Mouse (Mus musculus) testis, postnatal 10 days (tissue): Measurements from ENCODE around the gene Ppie.
"Not testable (repeated sequence)": the region's sequence is repeated elsewhere in the genome, so short reads cannot be mapped to it uniquely, and the experiment has no call there.

ENCODE experiments used
- DNase-seq: peaks from one replicate; pipeline ENCODE4 v3.0.0; 2021; ENCODE audit warnings: low spot score

The Ppie gene

GRCm38 (mm10) chr4:123114651-123115050 lies 25.1 kb downstream of the Ppie start:
- not testable (repeated sequence) for DNase-seq

DNA sequence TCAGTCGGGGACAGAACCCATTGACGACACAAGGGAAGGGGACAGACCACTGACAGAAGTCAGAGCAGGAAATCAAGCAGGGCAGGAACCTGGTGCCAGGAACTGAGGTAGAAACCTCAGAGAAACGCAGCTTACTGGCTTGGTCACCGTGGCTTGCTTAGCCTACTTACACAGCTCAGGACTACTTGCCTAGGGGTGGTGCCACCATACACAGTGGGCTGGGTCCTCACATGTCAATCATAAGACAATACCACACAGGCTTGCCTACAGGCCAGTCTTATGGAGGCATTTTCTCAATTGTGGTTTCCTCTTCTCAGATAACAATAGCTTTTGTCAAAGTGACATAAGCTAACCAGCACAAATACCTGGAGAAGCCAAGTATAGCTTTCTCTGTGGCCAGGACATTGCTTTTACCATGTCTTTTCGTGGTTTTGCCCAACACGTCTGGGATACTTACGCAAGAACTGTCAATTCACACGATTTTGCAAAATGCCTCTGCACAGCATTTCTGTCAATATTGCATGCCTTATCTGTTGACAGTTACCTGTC lies 27.5 kb downstream of the Ppie start:
- DNase-seq: no peak

- not testable (repeated sequence) for DNase-seq
These were observed 28.3 kb downstream of the Ppie start for GRCm38 (mm10) chr4:123111275-123111983.

GRCm38 (mm10) chr4:123110751-123111150 lies 29.0 kb downstream of the Ppie start:
- DNase-seq: no peak

DNA sequence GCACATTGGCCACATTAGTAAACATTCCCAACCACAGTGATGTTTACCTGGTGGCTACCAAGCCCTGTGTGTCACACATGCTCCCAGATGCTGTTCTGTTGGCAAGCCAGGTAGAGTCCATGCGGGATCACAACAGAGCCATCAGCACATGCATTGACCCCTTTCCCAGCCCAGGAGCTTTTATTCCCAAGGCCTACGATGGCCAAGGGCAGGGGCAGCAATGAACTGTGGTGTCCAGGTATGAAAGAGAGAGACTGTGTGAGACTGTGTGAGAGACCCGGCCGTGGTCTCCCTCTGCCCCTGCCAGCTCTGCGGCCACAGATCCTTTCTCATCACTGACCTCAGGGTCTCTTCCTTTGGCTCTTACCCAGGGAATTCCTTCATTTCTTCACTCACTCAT lies 31.7 kb downstream of the Ppie start:
- DNase-seq: no peak

DNA sequence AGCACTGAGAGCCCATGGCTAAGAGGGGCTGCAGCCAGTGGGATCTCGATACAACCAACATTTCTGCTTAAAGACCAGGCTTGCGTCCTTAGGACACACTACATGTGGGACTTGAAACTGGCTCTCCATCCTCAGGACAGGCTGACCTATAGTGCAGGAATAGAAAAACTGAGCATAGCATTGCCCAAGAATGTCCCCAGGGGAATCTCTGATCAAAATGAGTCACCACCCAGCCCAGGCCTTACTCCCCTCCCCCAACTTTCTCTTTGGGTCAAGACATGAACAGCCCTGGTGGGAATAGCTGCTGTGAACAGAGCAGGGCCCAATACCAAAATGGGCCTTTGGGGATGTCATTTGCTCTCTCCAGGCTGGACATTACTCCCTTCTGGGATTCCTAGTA lies 32.9 kb downstream of the Ppie start:
- DNase-seq: no peak

DNA sequence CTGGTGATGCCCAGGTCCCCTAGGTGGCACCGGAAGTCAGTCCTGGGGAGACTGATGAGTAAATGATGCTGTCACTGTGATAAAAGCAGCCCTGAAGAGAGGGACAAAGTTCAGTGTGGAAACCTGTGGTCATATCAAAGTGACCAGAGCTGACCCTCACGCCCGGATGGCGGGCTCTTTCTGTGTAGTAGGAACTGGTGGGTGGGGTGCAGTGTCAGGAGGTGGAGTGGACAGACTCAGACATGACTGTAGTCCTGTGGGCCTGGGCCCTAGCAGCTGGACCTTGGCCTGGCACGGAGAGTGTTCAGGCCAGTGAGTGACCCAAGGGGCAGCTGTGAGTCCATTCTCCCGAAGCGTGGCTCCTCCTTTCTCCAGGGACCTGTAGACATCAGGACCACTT lies 33.8 kb downstream of the Ppie start:
- not testable (repeated sequence) for DNase-seq

DNA sequence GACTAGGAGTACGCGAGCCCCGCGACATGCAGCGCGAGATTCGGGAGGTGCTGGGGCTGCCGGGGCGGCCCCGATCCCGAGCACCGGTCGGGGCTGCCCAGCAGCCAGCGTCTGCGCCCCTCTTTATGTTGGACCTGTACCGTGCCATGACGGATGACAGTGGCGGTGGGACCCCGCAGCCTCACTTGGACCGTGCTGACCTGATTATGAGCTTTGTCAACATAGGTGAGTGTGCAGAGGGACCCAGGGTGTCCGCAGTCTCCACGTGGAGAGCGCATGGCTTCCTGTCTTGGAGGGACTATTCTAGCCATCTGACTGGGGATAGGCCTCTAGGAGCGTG lies 34.3 kb downstream of the Ppie start:
- no peak for DNase-seq

GRCm38 (mm10) chr4:123104651-123105450 lies 34.9 kb downstream of the Ppie start, which contains the start of gene Bmp8b:
Gene Bmp8b (plus strand): TSS chr4:123105165.
- DNase-seq: peak; percentile 43

GRCm38 (mm10) chr4:123093869-123094268 lies 45.9 kb downstream of the Ppie start:
- no peak for DNase-seq

GRCm38 (mm10) chr4:123093064-123093776 lies 46.5 kb downstream of the Ppie start:
- DNase-seq: no peak

- DNase-seq: no peak
These were observed 47.1 kb downstream of the Ppie start for GRCm38 (mm10) chr4:123092621-123093020.

GRCm38 (mm10) chr4:123086381-123086780 lies 53.4 kb downstream of the Ppie start:
- DNase-seq: no peak

DNA sequence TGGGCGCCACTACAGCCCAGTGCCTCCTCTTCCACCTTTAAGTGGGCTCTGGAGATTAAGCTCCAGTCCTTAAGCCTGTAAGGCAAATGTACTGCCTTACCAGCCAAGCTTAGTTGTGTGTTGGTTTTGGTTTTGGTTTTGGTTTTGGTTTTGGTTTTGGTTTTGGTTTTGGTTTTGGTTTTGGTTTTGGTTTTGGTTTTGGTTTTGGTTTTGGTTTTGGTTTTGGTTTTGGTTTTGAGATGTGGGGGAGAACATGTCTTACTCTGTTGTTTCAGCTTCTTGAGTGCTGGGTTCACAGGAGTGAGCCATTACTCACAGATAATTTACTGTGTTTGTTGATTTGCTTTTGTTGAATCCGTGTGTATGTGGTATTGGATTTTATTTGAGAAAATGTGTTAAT lies 54.5 kb downstream of the Ppie start:
- no peak for DNase-seq

DNA sequence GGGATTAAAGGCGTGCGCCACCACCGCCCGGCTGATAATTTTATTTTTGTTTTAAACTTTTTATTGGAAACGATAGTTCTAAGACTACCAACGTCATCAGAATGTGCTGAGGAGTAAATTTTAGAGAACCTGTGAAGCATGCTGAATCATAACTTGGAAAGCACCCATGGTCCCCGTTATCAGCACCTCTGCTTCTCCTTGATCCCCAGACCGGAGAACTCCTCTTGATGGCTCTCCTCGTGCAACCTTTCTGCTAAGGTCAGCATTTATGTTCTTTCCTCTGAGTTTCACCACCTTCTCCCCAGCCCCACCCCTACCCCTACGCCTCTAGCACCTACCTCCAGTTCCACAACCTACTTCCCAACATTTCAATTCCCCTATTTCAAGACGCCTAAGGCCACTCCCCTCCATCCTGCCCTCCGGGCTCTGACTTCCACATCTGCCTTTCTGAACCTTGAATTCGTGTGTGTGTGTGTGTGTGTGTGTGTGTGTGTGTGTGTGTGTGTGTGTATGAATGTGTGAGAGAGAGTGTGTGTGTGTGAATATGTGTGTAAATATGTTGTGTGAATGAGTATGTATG lies 56.3 kb downstream of the Ppie start:
- DNase-seq: no peak

DNA sequence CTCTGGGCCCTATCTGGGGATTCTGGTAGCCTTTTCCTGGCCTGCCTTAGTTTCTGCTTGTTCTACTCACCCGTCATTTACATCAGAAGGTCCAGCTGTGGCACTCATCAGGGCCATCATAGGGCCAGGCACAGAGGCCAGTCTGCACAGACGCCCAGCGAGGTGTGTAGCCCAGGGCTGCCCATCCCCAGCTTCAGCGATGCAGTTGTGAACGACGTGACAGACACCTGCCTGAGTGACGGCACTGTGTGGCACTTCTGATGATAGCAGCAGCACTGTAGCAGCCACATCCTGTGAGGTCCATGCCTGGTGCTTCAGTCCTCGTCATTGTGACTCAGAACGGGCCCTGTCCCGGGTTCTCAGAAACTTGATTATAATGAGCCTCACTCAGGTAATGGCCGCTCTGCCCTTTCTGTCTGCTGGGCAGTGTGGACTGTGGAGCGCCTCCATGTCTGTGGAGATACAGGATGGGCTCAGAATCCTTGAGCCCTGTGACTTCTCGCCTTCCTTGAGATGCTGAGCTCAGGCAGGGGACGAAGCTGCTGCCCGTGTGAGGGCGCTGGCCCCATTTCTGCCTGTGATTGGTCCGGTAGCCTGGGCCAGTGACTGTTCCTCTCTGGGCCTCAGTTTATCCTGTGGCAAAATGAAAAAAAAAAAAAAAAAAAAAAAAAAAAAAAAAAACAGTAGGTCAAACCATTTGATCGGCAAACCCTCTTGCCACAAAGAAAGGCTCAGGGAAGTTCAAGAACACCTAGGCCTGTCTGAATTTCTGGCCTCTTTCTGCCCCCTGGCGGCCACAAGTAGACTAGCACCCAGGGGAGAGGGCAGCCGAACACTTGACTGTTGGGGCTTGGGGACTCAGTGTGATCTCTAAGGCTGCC lies 57.2 kb downstream of the Ppie start:
- peak; percentile 76 for DNase-seq

GRCm38 (mm10) chr4:123080791-123081190 lies 59.0 kb downstream of the Ppie start:
- peak; percentile 70 for DNase-seq

- DNase-seq: no peak
These were observed 61.5 kb downstream of the Ppie start for GRCm38 (mm10) chr4:123078231-123078630.
